Mouse (Mus musculus): ENCODE results near the gene Ocln.

DNA sequence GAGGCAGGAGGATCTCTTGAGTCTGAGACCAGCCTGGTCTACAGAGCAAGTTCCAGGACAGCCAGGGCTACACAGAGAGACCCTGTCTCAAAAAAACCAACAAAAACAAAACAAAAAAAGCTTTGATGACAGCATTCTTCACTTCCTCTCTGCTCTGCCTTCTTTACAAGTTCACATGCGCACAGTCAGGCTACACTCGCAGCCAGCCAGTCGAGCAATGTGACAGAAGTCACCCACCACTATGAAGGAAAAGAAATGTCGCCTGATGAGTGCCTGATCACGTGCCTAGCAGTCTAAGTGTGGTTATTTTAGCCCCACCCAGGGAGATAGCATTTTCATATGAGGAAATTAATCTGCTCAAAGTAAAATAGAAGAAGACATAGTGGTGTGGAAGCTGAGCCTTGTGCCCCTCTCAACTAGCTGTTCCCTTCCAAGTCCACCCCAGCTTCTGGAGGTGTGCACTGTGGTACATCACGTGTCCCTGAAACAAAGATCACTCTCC lies 34.8 kb downstream of the Ocln start:
- TF ChIP-seq CTCF (IDR thresholded peaks at IDR 0.05; ENCODE audit: control insufficient read depth, insufficient read depth, insufficient read length) (no peak), USF1 (IDR thresholded peaks at IDR 0.05; ENCODE audit: low read depth) (no peak), MAX (IDR thresholded peaks at IDR 0.05) (no peak), CEBPB (IDR thresholded peaks at IDR 0.05; ENCODE audit: low read depth) (no peak)

Data from C2C12 (cell line).